Mouse (Mus musculus) neural tube, embryonic 14.5 days (tissue): Measurements from ENCODE around the gene Grwd1. TPM values are rescaled to one million over a fixed set of nuclear protein-coding genes. Genes with fewer than 3 reads are reported as not detected.

Source experiments
- ATAC-seq: fragments of 200-750 bp; cut with Nextera tagmentation; 2 replicates; pipeline ENCODE4 v1.8.0; 2017; ENCODE audit warnings: low read depth, mild to moderate bottlenecking, moderate TSS enrichment, moderate library complexity
- H3K27ac ChIP-seq: fragments of 300-500 bp; sonication (generic); 2 replicates; pipeline ENCODE4 v1.5.1; 2014; ENCODE audit warnings: low read depth, mild to moderate bottlenecking, control low read depth, low read length, moderate library complexity, mixed read lengths
- H3K27me3 ChIP-seq: fragments of 300-500 bp; sonication (generic); 2 replicates; pipeline ENCODE4 v1.6.1; 2014; ENCODE audit warnings: low read length; ENCODE audit not compliant: control insufficient read depth, insufficient read depth
- H3K36me3 ChIP-seq: fragments of 300-500 bp; sonication (generic); 2 replicates; pipeline ENCODE4 v1.6.1; 2014; ENCODE audit warnings: low read length, mixed read lengths; ENCODE audit not compliant: control insufficient read depth, insufficient read depth
- H3K4me1 ChIP-seq: fragments of 300-500 bp; sonication (generic); 2 replicates; pipeline ENCODE4 v1.6.1; 2014; ENCODE audit warnings: low read length; ENCODE audit not compliant: control insufficient read depth, insufficient read depth
- H3K4me2 ChIP-seq: fragments of 300-500 bp; sonication (generic); 2 replicates; pipeline ENCODE4 v1.6.1; 2014; ENCODE audit warnings: mild to moderate bottlenecking, low read depth, low read length, control low read depth
- H3K4me3 ChIP-seq: fragments of 300-500 bp; sonication (generic); 2 replicates; pipeline ENCODE4 v1.5.1; 2014; ENCODE audit warnings: low read depth, low read length, control low read depth, mixed read lengths
- H3K9ac ChIP-seq: fragments of 300-500 bp; sonication (generic); replicated peaks from 2 replicates; pipeline ENCODE4 v1.6.1; 2014; ENCODE audit warnings: low read depth, mild to moderate bottlenecking, control low read depth, low read length, mixed read lengths
- H3K9me3 ChIP-seq: fragments of 300-500 bp; sonication (generic); 2 replicates; pipeline ENCODE4 v1.6.1; 2016; ENCODE audit warnings: low read length; ENCODE audit not compliant: control insufficient read depth
- WGBS: fragments of 180-500 bp; shearing (Covaris S2); extraction: QIAGEN DNeasy Blood & Tissue Kit; methylation state at CpG from one replicate; pipeline ENCODE4 v1.1.7; 2014; 5-methylcytosine and 5-hydroxymethylcytosine counted together
- polyA plus RNA-seq: library from polyadenylated mRNA; unstranded; fragments of >200 nt; fragmentation: Nextera tagmentation; extraction: Ambion mirVana; gene quantifications from 2 replicates; pipeline ENCODE4 v1.2.1, GENCODE M21; 2014

Grwd1 gene
- polyA plus RNA-seq, 1 experiment from 2014 or later: 39.0 TPM

- H3K27me3 ChIP-seq: no peaks in the 10 kb centered on the region
- no peak overlapping the region for H3K4me3 ChIP-seq
- H3K9me3 ChIP-seq: no peaks in the 10 kb centered on the region
- H3K4me1 ChIP-seq: peaks cover 13% of the 10 kb centered on the region
- no peak overlapping the region for H3K4me2 ChIP-seq
- H3K36me3 ChIP-seq: peaks cover 71% of the 10 kb centered on the region
- ATAC-seq: no peak
- no peak overlapping the region for H3K9ac ChIP-seq
- WGBS: 83% methylated on average over 14 of the region's 14 CpGs
- H3K27ac ChIP-seq: no peak overlapping the region
Measured at GRCm38 (mm10) chr7:45809276-45810075, 21.3 kb downstream of the Grwd1 start.

GRCm38 (mm10) chr7:45808471-45808870 is 22.3 kb downstream of the Grwd1 start:
- H3K4me3 ChIP-seq: no peak overlapping the region
- peaks cover 79% of the 10 kb centered on the region for H3K36me3 ChIP-seq
- no peak overlapping the region for H3K4me2 ChIP-seq
- peaks cover 13% of the 10 kb centered on the region for H3K4me1 ChIP-seq
- H3K27ac ChIP-seq: no peak overlapping the region
- no peaks in the 10 kb centered on the region for H3K9me3 ChIP-seq
- no peak for ATAC-seq
- H3K27me3 ChIP-seq: no peaks in the 10 kb centered on the region
- 49% methylated on average over 10 of the region's 11 CpGs for WGBS
- H3K9ac ChIP-seq: no peak overlapping the region

GRCm38 (mm10) chr7:45805941-45806340 is 24.8 kb downstream of the Grwd1 start:
- Histone ChIP-seq H3K4me1 (no peaks in the 10 kb centered on the region), H3K9me3 (no peaks in the 10 kb centered on the region), H3K9ac (no peak overlapping the region), H3K27ac (no peak overlapping the region; the same call in 1 of the 2 replicates), H3K4me2 (no peak overlapping the region), H3K36me3 (peaks cover 76% of the 10 kb centered on the region), H3K27me3 (no peaks in the 10 kb centered on the region), H3K4me3 (no peak overlapping the region)
- 58% methylated on average over 5 of the region's 5 CpGs for WGBS
- ATAC-seq: no peak

GRCm38 (mm10) chr7:45802551-45802950 is 28.2 kb downstream of the Grwd1 start:
- Histone ChIP-seq H3K4me2 (no peak overlapping the region), H3K27me3 (no peaks in the 10 kb centered on the region), H3K36me3 (peaks cover 50% of the 10 kb centered on the region), H3K4me3 (no peak overlapping the region), H3K9me3 (no peaks in the 10 kb centered on the region), H3K4me1 (peaks cover 12% of the 10 kb centered on the region), H3K9ac (no peak overlapping the region), H3K27ac (no peak overlapping the region)
- ATAC-seq: no peak
- 96% methylated on average over 6 of the region's 6 CpGs for WGBS

GRCm38 (mm10) chr7:45801348-45801747 is 29.4 kb downstream of the Grwd1 start:
- Histone ChIP-seq H3K27ac (peak overlapping the region; percentile 2; the same call in 1 of the 2 replicates), H3K4me2 (no peak overlapping the region), H3K9ac (no peak overlapping the region), H3K4me1 (peaks cover 17% of the 10 kb centered on the region), H3K36me3 (peaks cover 39% of the 10 kb centered on the region), H3K9me3 (no peaks in the 10 kb centered on the region), H3K27me3 (no peaks in the 10 kb centered on the region), H3K4me3 (no peak overlapping the region)
- WGBS: 6% methylated on average over 12 of the region's 12 CpGs
- peak; percentile 61; the same call in 1 of the 2 replicates for ATAC-seq

GRCm38 (mm10) chr7:45800546-45801204 is 30.1 kb downstream of the Grwd1 start:
- H3K27me3 ChIP-seq: no peaks in the 10 kb centered on the region
- peaks cover 17% of the 10 kb centered on the region for H3K4me1 ChIP-seq
- no peak for ATAC-seq
- 27% methylated on average over 22 of the region's 25 CpGs for WGBS
- H3K9me3 ChIP-seq: no peaks in the 10 kb centered on the region
- no peak overlapping the region for H3K4me3 ChIP-seq
- peaks cover 35% of the 10 kb centered on the region for H3K36me3 ChIP-seq
- peak overlapping the region; percentile 2; the same call in 1 of the 2 replicates for H3K27ac ChIP-seq
- no peak overlapping the region for H3K4me2 ChIP-seq
- no peak overlapping the region for H3K9ac ChIP-seq

- ATAC-seq: no peak
- 39% methylated on average over 7 of the region's 7 CpGs for WGBS
- no peaks in the 10 kb centered on the region for H3K9me3 ChIP-seq
- no peak overlapping the region for H3K4me2 ChIP-seq
- H3K36me3 ChIP-seq: peaks cover 41% of the 10 kb centered on the region
- no peak overlapping the region for H3K9ac ChIP-seq
- H3K4me3 ChIP-seq: no peak overlapping the region
- peaks cover 17% of the 10 kb centered on the region for H3K4me1 ChIP-seq
- H3K27ac ChIP-seq: no peak overlapping the region
- H3K27me3 ChIP-seq: no peaks in the 10 kb centered on the region
Measured at GRCm38 (mm10) chr7:45800001-45800400, 30.7 kb downstream of the Grwd1 start.

GRCm38 (mm10) chr7:45798931-45799330 is 31.8 kb downstream of the Grwd1 start:
- no peak overlapping the region for H3K9ac ChIP-seq
- peaks cover 17% of the 10 kb centered on the region for H3K4me1 ChIP-seq
- no peaks in the 10 kb centered on the region for H3K27me3 ChIP-seq
- H3K4me2 ChIP-seq: no peak overlapping the region
- WGBS: 50% methylated on average over 7 of the region's 7 CpGs
- H3K36me3 ChIP-seq: peaks cover 43% of the 10 kb centered on the region
- no peak for ATAC-seq
- H3K27ac ChIP-seq: no peak overlapping the region
- no peaks in the 10 kb centered on the region for H3K9me3 ChIP-seq
- H3K4me3 ChIP-seq: no peak overlapping the region

- no peaks in the 10 kb centered on the region for H3K27me3 ChIP-seq
Measured at GRCm38 (mm10) chr7:45798511-45798836, 32.3 kb downstream of the Grwd1 start.

More at GRCm38 (mm10) chr7:45798511-45798836, 32.3 kb downstream of the Grwd1 start:
- H3K4me1 ChIP-seq: peaks cover 17% of the 10 kb centered on the region
- no peak for ATAC-seq
- H3K36me3 ChIP-seq: peaks cover 45% of the 10 kb centered on the region
- no peaks in the 10 kb centered on the region for H3K9me3 ChIP-seq
- no peak overlapping the region for H3K27ac ChIP-seq
- H3K4me2 ChIP-seq: peak overlapping the region; percentile 45
- peak overlapping the region; percentile 50; the same call in 1 of the 2 replicates for H3K9ac ChIP-seq
- H3K4me3 ChIP-seq: peak overlapping the region; percentile 13; the same call in 1 of the 2 replicates
- WGBS: 8% methylated on average over 18 of the region's 19 CpGs
